Mouse (Mus musculus) liver, postnatal 0 days (tissue): ENCODE results near the gene Rapgef1.

ENCODE experiments used
- CTCF ChIP-seq: sonication (generic); IDR thresholded peaks from 2 replicates; pipeline ENCODE4 v1.5.1; 2016; ENCODE audit warnings: antibody characterized with exemption, low read depth
- EP300 ChIP-seq: IDR thresholded peaks from 2 replicates; pipeline ENCODE4 v1.6.1; 2016; ENCODE audit warnings: antibody characterized with exemption, low read depth, mild to moderate bottlenecking

DNA sequence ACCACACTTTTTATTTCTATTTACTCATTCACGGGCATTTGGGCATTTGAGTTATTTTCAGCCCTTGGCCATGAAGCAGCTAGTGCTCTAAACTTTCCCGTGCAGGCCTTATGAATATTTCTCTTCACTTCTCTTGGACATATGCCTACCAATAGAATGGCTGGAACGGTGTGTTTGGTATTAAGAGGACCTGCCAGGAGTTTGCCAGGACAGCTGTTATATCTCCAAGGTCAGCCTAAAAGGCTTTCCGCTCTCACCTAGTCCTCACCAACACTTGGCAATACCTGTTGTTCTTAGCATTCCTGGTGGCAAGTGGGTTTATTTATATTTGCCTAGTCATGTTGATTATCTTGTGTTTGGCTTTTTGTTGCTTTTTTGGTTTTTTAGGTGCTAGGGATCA, 56.3 kb downstream of the Rapgef1 start:
- no peak for TF ChIP-seq CTCF
- TF ChIP-seq EP300, result no peak
